Mouse (Mus musculus) lung, postnatal 0 days (tissue): ENCODE data around the gene Atp13a2.

ENCODE experiments used
- CTCF ChIP-seq: IDR thresholded peaks from 2 replicates; pipeline ENCODE4 v1.5.1; 2016; ENCODE audit warnings: antibody characterized with exemption, mild to moderate bottlenecking
- EP300 ChIP-seq: IDR thresholded peaks from 2 replicates; pipeline ENCODE4 v1.6.1; 2016; ENCODE audit warnings: antibody characterized with exemption, mild to moderate bottlenecking, control low read depth

DNA sequence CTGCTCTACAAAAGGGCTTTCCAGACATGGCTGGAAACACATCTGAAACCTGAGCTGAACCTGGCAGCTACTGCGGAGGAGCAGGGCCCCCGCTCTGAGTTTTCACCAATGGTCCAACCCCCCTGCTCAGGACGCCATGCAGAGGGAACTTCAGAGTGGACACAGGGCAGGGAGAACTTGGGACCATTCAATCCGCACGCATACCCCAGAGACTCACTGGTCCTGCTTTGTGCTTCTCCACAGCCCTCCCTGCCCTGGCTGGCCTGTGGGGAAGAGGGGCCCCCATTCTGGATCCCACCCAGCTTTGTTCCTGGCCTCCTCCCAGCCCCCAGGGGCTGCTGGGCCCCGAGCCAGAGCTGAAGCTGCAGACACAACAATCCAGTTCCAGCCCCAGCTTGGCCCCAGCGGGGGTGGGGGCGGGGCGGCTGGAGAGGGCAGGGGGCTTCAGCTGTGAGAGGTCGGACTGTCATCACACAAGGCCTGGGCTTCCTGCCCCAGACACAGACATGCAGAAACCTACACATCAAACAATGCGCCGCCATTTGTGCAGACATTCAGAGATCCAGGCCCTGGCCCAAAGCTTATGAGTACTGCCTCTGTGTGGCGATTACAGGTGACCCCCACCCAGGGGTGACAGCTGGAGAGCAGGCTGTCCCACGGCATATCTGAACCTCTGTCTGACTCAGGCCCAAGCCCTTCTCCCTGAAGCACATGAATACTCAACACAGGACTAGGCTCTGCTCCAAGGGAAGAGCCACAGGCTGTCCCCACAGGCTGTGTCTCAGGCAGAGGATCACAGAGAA, 34.3 kb downstream of the Atp13a2 start:
- no peak for TF ChIP-seq CTCF
- no peak for TF ChIP-seq EP300
